Mouse (Mus musculus) kidney, embryonic 15.5 days (tissue): Measurements from ENCODE around the gene Tesk2. TPM values are rescaled to one million over a fixed set of nuclear protein-coding genes. Genes with fewer than 3 reads are reported as not detected.
"Not testable (repeated sequence)": the region's sequence is repeated elsewhere in the genome, so short reads cannot be mapped to it uniquely, and the experiment has no call there.

Source experiments
- ATAC-seq: fragments of 200-750 bp; cut with Nextera tagmentation; replicated peaks from 2 replicates; pipeline ENCODE4 v1.8.0; 2017; ENCODE audit warnings: moderate TSS enrichment; ENCODE audit not compliant: low FRiP score
- H3K27ac ChIP-seq: fragments of 300-500 bp; sonication (generic); 2 replicates; pipeline ENCODE4 v1.5.1; 2015; ENCODE audit warnings: mild to moderate bottlenecking, inconsistent platforms
- H3K27me3 ChIP-seq: fragments of 300-500 bp; sonication (generic); 2 replicates; pipeline ENCODE4 v1.6.1; 2015; ENCODE audit warnings: inconsistent platforms
- H3K36me3 ChIP-seq: fragments of 300-500 bp; sonication (generic); 2 replicates; pipeline ENCODE4 v1.6.1; 2015; ENCODE audit warnings: inconsistent platforms
- H3K4me1 ChIP-seq: fragments of 300-500 bp; sonication (generic); 2 replicates; pipeline ENCODE4 v1.6.1; 2015; ENCODE audit warnings: inconsistent platforms
- H3K4me2 ChIP-seq: fragments of 300-500 bp; sonication (generic); 2 replicates; pipeline ENCODE4 v1.6.1; 2015; ENCODE audit warnings: moderate library complexity, mild to moderate bottlenecking, inconsistent platforms
- H3K4me3 ChIP-seq: fragments of 300-500 bp; sonication (generic); replicated peaks from 2 replicates; pipeline ENCODE4 v1.5.1; 2015; ENCODE audit warnings: mild to moderate bottlenecking, inconsistent platforms
- H3K9ac ChIP-seq: fragments of 300-500 bp; sonication (generic); 2 replicates; pipeline ENCODE4 v1.6.1; 2015; ENCODE audit warnings: mild to moderate bottlenecking, inconsistent platforms
- H3K9me3 ChIP-seq: fragments of 300-500 bp; sonication (generic); replicated peaks from 2 replicates; pipeline ENCODE4 v1.6.1; 2016; ENCODE audit warnings: inconsistent platforms
- WGBS: fragments of 180-500 bp; shearing (Covaris S2); methylation state at CpG from one replicate; pipeline ENCODE4 v1.1.7; 2015; ENCODE audit warnings: mixed read lengths; 5-methylcytosine and 5-hydroxymethylcytosine counted together
- polyA plus RNA-seq: library from polyadenylated mRNA; unstranded; fragments of >200 nt; fragmentation: Nextera tagmentation; extraction: Ambion mirVana; gene quantifications from 2 replicates; pipeline ENCODE4 v1.2.1, GENCODE M21; 2015

Tesk2 gene
- polyA plus RNA-seq, 1 experiment from 2014 or later = 7.6 TPM

DNA sequence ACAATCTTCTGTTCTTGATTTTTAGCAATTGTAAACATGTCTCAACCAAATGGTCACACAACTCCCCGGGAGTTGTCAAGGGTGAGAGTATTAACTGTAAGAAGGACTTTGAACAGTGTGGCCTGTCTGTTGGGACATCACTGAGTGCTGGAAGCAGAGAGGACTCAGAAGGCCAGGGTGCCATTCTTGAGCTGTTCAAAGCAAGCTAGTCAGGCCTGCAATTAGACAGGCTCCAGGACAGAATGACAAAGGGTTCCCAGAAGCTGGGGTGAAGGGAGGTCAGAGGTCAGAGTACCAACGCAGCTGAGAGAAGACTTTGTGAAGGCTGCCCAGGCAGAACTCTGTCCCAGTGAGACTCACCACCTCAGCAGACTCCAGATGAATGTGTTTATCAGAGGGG is 118.3 kb downstream of the Tesk2 start:
- 0 out of 2 replicates have a peak, but pooled peaks cover 2% of the 10 kb centered on the region for H3K4me1 ChIP-seq
- H3K4me3 ChIP-seq = no peak overlapping the region
- 28% methylated on average over 2 of the region's 2 CpGs for WGBS

DNA sequence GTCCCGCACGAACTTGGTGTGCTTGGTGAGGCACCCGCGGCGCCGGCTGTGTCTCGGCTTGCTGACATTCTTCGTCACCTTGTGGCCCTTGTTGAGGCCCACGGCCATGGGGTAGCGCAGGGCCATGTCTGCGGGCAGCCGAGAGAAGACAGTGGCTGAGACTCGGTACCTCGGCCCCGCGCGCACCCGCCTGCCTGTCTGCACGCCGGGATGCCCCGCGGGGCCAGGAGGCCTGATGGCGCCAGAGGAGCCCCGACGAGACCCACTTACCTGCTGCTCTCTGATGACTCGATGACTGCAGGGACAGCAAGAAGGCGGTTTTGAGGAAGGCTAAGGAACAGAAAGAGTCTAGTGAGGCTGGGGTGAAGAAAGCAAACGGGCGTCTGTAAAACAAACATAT is 119.3 kb downstream of the Tesk2 start:
- peak overlapping the region; percentile 45 for H3K4me2 ChIP-seq
- H3K27me3 ChIP-seq = peaks cover 18% of the 10 kb centered on the region; the same call in 1 of the 2 replicates
- H3K27ac ChIP-seq, H3K9ac ChIP-seq, H3K9me3 ChIP-seq, H3K4me1 ChIP-seq, H3K36me3 ChIP-seq, ATAC-seq: not testable (repeated sequence)
- WGBS = 37% methylated on average over 20 of the region's 29 CpGs
- peak overlapping the region; percentile 24 for H3K4me3 ChIP-seq

More for the DNA sequence above, 118.3 kb downstream of the Tesk2 start:
- Histone ChIP-seq H3K27ac (0 out of 2 replicates have a peak overlapping the region, but pooled peaks have one; percentile 18), H3K4me2 (no peak overlapping the region), H3K9me3 (no peaks in the 10 kb centered on the region), H3K9ac (no peak overlapping the region), H3K36me3 (no peaks in the 10 kb centered on the region), H3K27me3 (peaks cover 18% of the 10 kb centered on the region; the same call in 1 of the 2 replicates)
- no peak for ATAC-seq

DNA sequence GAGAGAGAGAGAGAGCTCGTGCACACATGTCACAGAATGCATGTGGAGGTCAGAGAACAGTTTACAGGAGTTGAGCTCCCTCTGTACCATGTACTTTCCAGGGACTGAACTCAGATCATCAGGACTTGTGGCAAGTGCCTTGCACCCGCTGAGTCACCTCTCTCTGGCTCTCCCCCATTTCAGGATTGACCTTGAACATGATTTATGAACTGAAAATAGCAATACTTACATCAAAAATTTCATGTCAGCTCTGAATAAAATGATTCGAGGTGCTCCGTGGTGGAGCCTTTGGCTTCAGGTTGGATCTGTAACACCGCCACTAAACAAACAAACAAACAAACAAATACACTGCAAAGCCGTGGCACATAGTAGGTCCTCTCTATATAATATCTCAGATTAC is 120.1 kb downstream of the Tesk2 start:
- 84% methylated on average over 6 of the region's 6 CpGs for WGBS
- H3K9me3 ChIP-seq = no peaks in the 10 kb centered on the region
- H3K27ac ChIP-seq = no peak overlapping the region
- H3K4me3 ChIP-seq = no peak overlapping the region
- H3K4me1 ChIP-seq = 0 out of 2 replicates have a peak, but pooled peaks cover 2% of the 10 kb centered on the region
- H3K27me3 ChIP-seq = peaks cover 18% of the 10 kb centered on the region; the same call in 1 of the 2 replicates
- no peak for ATAC-seq
- H3K36me3 ChIP-seq = no peaks in the 10 kb centered on the region
- no peak overlapping the region for H3K4me2 ChIP-seq
- H3K9ac ChIP-seq = no peak overlapping the region

DNA sequence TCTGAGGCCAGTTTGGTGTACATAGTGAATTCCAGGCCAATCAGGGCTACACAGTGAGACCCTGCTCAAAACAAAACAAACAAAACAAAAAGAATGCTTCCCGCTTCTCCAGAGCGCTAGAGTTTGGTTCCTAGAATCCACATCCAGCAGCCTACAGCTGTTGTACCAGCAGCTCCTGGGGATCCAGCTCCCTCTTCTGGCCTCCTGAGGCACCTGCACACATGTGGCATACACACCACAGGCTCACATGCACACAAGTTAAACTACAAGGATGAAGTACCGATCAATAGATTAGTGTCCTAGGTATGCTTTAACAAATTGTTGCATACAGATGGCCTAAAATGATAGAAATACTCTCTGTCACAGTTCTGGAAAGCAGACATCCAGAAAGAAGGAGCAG is 123.6 kb downstream of the Tesk2 start:
- peaks cover 16% of the 10 kb centered on the region; the same call in 1 of the 2 replicates for H3K27me3 ChIP-seq
- H3K4me1 ChIP-seq = 0 out of 2 replicates have a peak, but pooled peaks cover 2% of the 10 kb centered on the region
- H3K36me3 ChIP-seq = no peaks in the 10 kb centered on the region
- H3K9ac ChIP-seq = no peak overlapping the region
- H3K4me2 ChIP-seq = no peak overlapping the region
- H3K9me3 ChIP-seq = no peaks in the 10 kb centered on the region
- no peak overlapping the region for H3K27ac ChIP-seq
- no peak overlapping the region for H3K4me3 ChIP-seq
- ATAC-seq = no peak
- 98% methylated on average over 3 of the region's 3 CpGs for WGBS

DNA sequence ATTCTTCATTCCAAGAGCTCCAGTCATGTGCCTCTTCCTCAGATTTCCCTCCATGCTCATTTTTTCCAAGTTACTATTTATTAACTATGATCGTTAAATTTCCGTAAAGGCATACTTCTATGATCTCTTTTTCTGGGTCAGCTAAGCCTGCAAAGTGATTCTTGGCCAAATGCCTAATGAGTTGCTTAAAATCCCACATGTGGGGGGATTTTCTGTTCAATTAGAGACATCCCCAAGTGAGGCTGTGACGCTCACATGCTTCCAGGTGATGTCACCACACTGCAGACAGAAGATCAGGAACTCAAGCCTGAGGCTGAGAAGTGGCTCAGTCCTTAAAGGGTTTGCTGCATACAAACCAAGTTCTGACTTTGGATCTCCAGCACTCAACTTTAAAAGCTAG is 129.2 kb downstream of the Tesk2 start:
- H3K9me3 ChIP-seq = no peaks in the 10 kb centered on the region
- WGBS = 69% methylated on average over 3 of the region's 3 CpGs
- no peak overlapping the region for H3K4me2 ChIP-seq
- no peak for ATAC-seq
- H3K36me3 ChIP-seq = no peaks in the 10 kb centered on the region
- H3K4me3 ChIP-seq = no peak overlapping the region
- H3K27ac ChIP-seq = no peak overlapping the region
- H3K9ac ChIP-seq = no peak overlapping the region
- no peaks in the 10 kb centered on the region for H3K27me3 ChIP-seq
- H3K4me1 ChIP-seq = no peaks in the 10 kb centered on the region

DNA sequence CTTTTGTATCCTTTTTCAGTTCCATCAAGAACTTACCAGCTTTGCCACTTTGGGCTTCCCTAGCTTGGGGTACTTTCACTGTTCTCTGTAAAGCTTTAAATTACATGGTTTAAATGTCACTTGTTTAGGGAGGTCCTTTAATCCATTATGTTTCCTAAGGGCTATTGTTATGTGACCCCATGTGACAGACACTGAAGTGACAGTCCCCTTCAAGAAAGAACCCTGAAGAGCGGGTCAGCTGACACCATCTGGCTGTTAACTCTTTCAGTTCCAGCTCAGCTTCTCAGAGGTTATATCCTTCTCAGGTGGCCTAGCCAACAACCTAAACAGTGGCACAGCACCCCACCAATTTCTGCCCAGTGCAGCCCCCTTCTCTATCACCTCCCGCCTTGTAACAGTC is 133.5 kb downstream of the Tesk2 start:
- Histone ChIP-seq H3K9ac (no peak overlapping the region), H3K27me3 (no peaks in the 10 kb centered on the region), H3K27ac (no peak overlapping the region), H3K4me3 (no peak overlapping the region), H3K4me1 (no peaks in the 10 kb centered on the region), H3K4me2 (no peak overlapping the region), H3K36me3 (no peaks in the 10 kb centered on the region), H3K9me3 (no peaks in the 10 kb centered on the region)
- 23% methylated on average over 2 of the region's 2 CpGs for WGBS
- no peak for ATAC-seq

Other genes starting within 250 kb of the Tesk2 start
- 17.0 and 17.3 TPM in 2 replicates for gene Ipp, start 213.4 kb upstream of the Tesk2 start, polyA plus RNA-seq
- 27.4 and 27.5 TPM in 2 replicates for gene Tmem69, start 165.0 kb upstream of the Tesk2 start, polyA plus RNA-seq
- 40.5 and 40.7 TPM in 2 replicates for gene Gpbp1l1, start 163.3 kb upstream of the Tesk2 start, polyA plus RNA-seq
- gene Ccdc17, start 124.3 kb upstream of the Tesk2 start, polyA plus RNA-seq = 3.6 and 4.8 TPM in 2 replicates
- 175 and 180 TPM in 2 replicates for gene Nasp, start 93.0 kb upstream of the Tesk2 start, polyA plus RNA-seq
- 721 and 765 TPM in 2 replicates for gene Akr1a1, start 69.3 kb upstream of the Tesk2 start, polyA plus RNA-seq
- 1,497 and 1,602 TPM in 2 replicates for gene Prdx1, start 35.4 kb upstream of the Tesk2 start, polyA plus RNA-seq
- 27.2 and 27.9 TPM in 2 replicates for gene Mmachc, start 12.5 kb upstream of the Tesk2 start, polyA plus RNA-seq
- 30.3 and 31.7 TPM in 2 replicates for gene Ccdc163, start 12.4 kb upstream of the Tesk2 start, polyA plus RNA-seq
- 38.1 and 39.8 TPM in 2 replicates for gene Toe1, start 86.7 kb downstream of the Tesk2 start, polyA plus RNA-seq
- 18.9 and 19.1 TPM in 2 replicates for gene Mutyh, start 86.8 kb downstream of the Tesk2 start, polyA plus RNA-seq
- gene Hpdl, start 100.8 kb downstream of the Tesk2 start, polyA plus RNA-seq = 1.1 and 1.6 TPM in 2 replicates
- 1.7 TPM in 2 replicates for gene Zswim5, start 156.4 kb downstream of the Tesk2 start, polyA plus RNA-seq